Mouse (Mus musculus) ES-E14 (cell line): ENCODE measurements at regions not wholly inside any gene's neighbourhood (a gene's known extent, or its start where the extent isn't known, plus 50 kb on each side); places are given as distances from the start of the nearest gene placed in this dataset.

Experiments
- CHD2 ChIP-seq: IDR thresholded peaks from 2 replicates; pipeline ENCODE4 v1.6.1; 2014; ENCODE audit warnings: mild to moderate bottlenecking, low read depth, low read length, inconsistent platforms
- HCFC1 ChIP-seq: IDR thresholded peaks from 2 replicates; pipeline ENCODE4 v1.6.1; 2012; ENCODE audit warnings: low read length, inconsistent platforms, borderline replicate concordance; ENCODE audit not compliant: insufficient read depth
- MAFK ChIP-seq: IDR thresholded peaks from 2 replicates; pipeline ENCODE4 v1.6.1; 2014; ENCODE audit warnings: mild to moderate bottlenecking, low read depth, low read length, inconsistent platforms; ENCODE audit not compliant: insufficient read depth
- ZC3H11A ChIP-seq: IDR thresholded peaks from 2 replicates; pipeline ENCODE4 v1.6.1; 2012; ENCODE audit warnings: low read depth, mild to moderate bottlenecking, inconsistent platforms, low read length, borderline replicate concordance
- ZNF384 ChIP-seq: IDR thresholded peaks from 2 replicates; pipeline ENCODE4 v1.6.1; 2012; ENCODE audit warnings: low read depth, low read length, inconsistent platforms

DNA sequence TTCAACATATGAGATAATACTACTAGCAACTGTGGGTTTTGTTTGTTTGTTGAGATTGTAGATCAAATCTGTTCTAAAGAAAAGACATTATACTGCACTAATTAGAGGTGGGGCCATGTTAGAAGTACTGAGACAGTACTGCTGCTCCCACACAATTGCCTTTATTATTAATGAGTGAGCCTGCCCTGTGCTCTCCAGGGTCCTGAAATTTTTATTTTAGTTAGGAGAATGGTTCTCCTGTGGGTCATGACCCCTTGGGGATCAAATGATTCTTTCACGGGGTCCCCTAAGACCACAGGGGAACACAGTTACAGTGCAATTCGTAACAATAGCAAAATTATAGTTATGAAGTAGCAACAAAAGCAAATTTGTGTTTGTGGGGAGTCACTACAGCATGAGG lies 268.8 kb downstream of the Gm9195 start:
- TF ChIP-seq HCFC1 = no peak
- TF ChIP-seq CHD2 = no peak
- no peak for TF ChIP-seq MAFK
- no peak for TF ChIP-seq ZNF384
- no peak for TF ChIP-seq ZC3H11A
